Mouse (Mus musculus) right cerebral cortex, postnatal 36 days (tissue): ENCODE measurements around the gene Megf9.
A peak's percentile ranks its signal among the peaks of the same experiment; 100 is the strongest.

ENCODE experiments used
- DNase-seq, 2 experiments: peaks; one replicate each; pipeline ENCODE4 v3.0.0; 2022; ENCODE audit warnings: low spot score in 2 of 2, mixed read lengths in 1 of 2

The Megf9 gene

GRCm38 (mm10) chr4:70446774-70447173 lies 88.0 kb downstream of the Megf9 start:
- DNase-seq: no peak

GRCm38 (mm10) chr4:70420202-70420601 lies 114.6 kb downstream of the Megf9 start:
- DNase-seq: no peak

- DNase-seq: peak in 1 of 2 experiments; percentile 31
Measured at GRCm38 (mm10) chr4:70412126-70412525, 122.7 kb downstream of the Megf9 start.

- DNase-seq: peak; percentile 95 to 97
Measured at GRCm38 (mm10) chr4:70409994-70410721, 124.6 kb downstream of the Megf9 start, which contains the start of gene Cdk5rap2. TSS of gene Cdk5rap2 (minus strand) at chr4:70410443.

GRCm38 (mm10) chr4:70409456-70409855 lies 125.3 kb downstream of the Megf9 start:
- no peak for DNase-seq

GRCm38 (mm10) chr4:70402109-70402819 lies 132.5 kb downstream of the Megf9 start:
- peak; percentile 67 to 69 for DNase-seq

GRCm38 (mm10) chr4:70399476-70399875 lies 135.3 kb downstream of the Megf9 start:
- no peak for DNase-seq

GRCm38 (mm10) chr4:70399074-70399473 lies 135.7 kb downstream of the Megf9 start:
- no peak for DNase-seq

- no peak for DNase-seq
Measured at GRCm38 (mm10) chr4:70398088-70398487, 136.7 kb downstream of the Megf9 start.

- no peak for DNase-seq
Measured at GRCm38 (mm10) chr4:70396701-70397100, 138.1 kb downstream of the Megf9 start.

GRCm38 (mm10) chr4:70394736-70395135 lies 140.1 kb downstream of the Megf9 start:
- DNase-seq: no peak

GRCm38 (mm10) chr4:70391760-70392372 lies 142.9 kb downstream of the Megf9 start:
- DNase-seq: no peak

- no peak for DNase-seq
Measured at GRCm38 (mm10) chr4:70391073-70391472, 143.7 kb downstream of the Megf9 start.

- no peak for DNase-seq
Measured at GRCm38 (mm10) chr4:70386206-70386605, 148.6 kb downstream of the Megf9 start.

GRCm38 (mm10) chr4:70377359-70377758 lies 157.4 kb downstream of the Megf9 start:
- DNase-seq: no peak
